Mouse (Mus musculus): ENCODE measurements around the gene Fam170b. TPM values are rescaled to one million over a fixed set of nuclear protein-coding genes. Genes with fewer than 3 reads are reported as not detected.

Gene Fam170b
- total and polyA plus RNA-seq, 3 experiments: 0.07 to 0.17 (median 0.17) TPM

DNA sequence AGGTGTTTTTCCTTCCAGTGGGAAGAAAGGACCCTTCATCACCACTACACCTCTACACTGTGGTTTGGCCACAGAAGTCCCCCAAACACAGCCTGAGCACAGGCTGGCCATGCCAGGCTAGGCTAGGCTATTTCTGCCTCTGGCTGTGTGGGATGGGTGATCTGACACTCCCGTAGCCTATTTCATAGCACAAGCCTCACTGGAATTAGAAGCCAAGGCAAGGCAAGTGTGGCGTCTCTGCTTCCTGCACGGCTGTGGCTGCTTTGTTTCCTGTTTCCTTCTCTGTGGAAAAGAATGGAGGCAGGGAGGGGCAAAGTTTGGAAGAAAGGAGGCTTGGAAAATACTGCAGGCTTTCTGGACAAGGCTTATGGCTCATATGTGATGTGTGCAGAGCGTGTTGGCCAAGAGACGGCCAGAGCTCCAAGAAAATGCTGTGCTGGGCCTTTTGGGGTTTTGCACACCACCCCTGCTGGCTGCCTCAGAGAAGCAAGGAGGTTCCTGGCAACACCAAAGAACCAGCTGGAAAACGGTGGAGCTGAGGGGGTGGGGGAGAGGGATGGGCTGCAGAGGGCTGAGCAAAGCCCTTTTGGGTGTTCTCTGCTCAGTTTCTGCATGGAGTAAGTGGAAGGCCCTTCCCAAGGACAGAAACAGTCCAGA lies 5.6 kb upstream of the Fam170b start:
- no peak for DNase-seq

DNA sequence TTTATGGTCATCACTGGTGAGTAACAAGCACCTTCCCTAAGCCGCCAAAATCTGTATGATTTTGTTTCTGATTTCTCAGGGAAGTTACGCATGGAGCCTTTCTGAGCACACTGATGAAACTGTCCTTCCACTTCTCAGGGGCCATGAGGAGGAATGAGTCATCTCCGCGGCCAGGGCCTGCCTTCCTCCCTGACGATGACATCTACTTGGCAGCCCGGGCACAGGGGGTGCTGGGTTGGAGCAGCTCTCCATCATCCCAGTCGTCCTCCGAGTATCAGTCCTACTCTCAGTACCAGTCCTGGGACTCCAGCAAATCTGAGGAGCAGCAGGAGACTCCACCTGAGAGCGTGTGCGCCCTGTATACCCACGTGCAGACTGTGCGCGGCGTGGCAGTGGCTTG lies 1.4 kb downstream of the Fam170b start:
- DNase-seq: peak; percentile 78

DNA sequence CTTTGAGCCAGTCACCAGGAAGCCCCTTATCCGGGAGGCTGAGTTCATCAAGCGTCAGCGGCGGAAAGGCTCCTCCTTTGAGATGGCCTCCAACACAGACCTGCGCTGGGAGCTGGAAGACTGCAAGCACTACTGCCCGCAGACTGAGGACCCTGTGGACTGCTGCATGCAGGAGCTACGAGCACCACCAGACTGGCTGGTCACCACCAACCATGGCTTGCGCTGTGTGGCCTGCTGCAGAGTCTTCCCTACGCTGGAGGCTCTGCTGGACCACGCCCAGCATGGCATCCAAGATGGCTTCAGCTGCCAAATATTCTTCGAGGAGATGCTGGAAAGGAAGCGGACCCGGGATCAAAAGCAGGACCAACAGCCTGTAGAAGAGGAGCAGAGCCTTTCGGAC lies 1.8 kb downstream of the Fam170b start:
- no peak for DNase-seq

DNA sequence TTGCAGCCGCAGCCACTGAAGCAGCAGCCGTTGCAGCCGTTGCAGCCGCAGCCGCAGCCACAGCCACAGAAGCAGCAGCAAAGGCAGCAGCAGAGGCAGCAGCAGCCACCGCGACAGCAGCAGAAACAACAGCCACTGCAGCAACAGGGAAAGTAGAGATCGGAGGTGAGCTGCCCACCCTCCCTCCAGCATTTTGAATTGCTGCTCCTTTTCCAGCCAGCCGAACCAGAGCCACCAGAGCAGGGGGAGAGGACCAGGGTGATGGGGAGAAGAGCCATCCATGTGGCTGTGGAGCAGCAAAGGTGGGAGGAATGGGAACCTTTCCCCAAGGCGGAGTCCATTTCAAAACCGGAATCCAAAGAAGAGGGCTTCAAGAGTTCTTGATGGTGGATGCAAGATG lies 2.4 kb downstream of the Fam170b start:
- no peak for DNase-seq

DNA sequence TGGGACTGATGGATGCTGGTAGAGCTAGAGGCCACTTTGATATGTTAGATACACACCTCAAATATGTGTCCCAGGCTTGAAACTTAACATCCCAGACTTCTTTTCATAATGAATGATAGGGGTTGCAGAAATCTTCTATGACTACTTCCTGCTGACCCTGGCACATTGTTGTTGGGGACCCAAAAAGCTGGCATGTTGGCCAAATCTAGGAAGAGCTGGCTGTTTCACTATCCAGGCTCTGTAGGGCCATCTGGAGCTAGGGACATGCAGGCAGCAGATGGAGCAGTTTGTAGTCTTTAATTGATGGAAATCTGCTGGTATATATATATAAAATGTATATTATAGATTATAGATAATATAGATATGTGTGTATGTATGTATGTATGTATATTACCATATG lies 8.3 kb downstream of the Fam170b start:
- no peak for DNase-seq

DNA sequence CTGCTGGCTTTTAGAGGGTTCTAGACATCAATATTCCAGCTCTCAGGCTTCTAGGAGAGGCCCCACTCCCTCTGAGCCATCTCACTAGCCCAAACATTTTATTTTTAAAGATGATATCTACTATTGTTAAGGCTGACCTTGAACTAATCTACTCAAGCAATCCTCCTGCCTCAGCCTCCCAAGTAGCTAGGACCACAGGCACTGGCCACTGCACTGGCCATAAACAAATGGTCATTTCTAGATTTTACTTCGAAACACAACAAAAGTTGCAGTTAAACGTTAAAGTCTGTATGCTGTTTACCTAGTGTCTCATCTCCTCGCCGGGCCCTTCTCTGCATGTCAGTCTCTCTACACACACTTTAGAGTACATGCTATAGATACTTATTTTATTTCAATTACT lies 20.3 kb downstream of the Fam170b start:
- DNase-seq: no peak

DNA sequence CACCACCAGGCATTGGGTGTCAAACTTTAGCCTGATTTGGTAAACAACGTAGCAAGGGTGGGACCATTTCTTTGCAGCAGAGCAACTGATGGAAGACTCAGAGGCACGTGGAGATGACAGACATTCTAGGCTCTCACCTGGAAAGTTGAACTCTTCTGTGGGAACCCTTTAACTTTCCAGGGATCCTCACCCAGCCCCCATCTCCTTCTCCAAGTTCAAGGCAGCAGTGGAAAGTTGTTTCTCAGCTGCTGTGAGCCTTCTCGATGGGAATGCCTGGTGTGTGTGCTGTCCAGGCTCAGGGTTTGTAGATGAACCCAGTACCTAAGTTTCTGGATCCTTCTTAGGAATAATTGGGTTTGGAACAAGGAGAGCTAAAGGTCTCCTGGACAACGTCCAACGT lies 22.5 kb downstream of the Fam170b start:
- DNase-seq: no peak

DNA sequence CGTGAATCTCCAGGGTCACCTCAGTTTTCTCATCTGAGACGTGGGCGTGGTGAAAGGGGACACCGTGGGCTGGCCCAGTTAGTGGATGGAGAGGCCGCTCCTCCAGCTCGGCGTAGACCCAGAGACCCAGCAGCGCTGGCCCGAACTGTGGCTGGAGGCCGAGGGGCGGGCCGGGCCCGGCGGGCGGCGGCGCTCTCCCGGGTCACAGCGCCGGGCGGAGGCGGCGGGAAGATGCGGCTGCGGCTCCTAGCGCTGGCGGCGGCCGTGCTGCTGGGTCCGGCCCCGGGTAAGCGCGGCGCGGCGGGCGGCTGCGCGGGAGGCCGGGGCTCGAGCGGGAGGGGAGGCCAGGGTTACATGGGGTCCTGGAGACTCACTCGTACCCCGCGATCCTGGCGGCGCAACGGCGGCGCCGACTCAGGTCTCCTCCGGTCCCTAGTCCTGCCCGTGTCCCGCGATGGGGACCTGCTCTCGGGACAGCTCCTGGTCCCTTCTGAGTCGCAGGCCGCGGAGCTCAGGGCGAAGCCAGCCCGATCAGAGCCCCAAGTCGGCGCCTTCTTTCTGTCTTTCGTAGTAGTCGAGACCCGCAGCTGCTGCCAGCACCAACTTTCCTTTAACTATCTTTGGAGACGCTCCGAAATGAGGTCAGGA lies 23.0 kb downstream of the Fam170b start, which contains the start of gene Vstm4:
TSS of gene Vstm4 (plus strand) at position 76 of the 648 bp plus-strand sequence.
- peak; percentile 85 for DNase-seq

DNA sequence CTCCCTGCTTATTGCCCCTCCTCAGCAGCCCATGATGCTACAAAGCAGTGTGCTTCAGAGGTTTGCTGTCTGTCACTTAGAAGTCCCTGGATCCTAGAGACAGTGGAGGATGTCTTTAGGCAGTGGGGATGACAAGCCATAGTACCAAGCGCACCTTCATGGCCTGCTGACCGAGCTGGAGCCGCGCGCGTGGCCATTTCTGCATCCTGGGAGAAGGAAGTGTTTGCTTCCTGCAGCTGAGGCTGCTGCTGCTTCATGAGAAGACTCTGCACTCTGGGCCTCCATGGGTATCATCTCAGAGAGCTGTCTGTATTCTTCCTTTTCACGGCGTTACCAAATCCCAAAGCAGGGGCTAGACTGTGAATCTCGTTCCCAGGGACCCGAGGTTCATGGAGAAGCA lies 24.6 kb downstream of the Fam170b start:
- DNase-seq: no peak

DNA sequence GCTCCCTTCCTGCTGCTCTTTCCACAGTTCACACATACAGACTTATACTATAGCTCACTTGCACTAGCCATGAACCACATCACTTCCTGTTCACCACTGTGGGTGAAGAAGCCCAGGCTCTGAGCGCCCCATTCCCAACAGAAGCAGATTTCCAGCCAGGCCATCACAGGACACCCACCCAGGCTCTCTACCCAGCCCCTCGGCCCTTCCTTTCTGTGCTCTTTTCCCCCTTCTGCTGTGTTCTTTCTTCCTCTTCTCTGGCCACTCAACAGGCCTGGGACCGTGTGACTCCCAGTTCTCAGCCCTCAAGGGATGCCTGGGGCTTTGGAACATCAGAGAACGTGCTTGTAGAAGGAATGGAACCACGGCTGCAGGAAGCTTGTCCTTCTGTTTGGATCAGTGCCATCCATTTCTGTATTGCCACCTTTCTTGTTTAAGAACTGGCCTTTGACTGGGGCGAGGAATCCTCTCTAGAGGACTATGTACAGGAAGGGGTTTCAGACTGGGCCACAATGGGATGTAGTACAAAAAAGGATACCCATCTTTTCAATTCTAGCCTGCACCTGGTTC lies 25.3 kb downstream of the Fam170b start:
- DNase-seq: no peak

DNA sequence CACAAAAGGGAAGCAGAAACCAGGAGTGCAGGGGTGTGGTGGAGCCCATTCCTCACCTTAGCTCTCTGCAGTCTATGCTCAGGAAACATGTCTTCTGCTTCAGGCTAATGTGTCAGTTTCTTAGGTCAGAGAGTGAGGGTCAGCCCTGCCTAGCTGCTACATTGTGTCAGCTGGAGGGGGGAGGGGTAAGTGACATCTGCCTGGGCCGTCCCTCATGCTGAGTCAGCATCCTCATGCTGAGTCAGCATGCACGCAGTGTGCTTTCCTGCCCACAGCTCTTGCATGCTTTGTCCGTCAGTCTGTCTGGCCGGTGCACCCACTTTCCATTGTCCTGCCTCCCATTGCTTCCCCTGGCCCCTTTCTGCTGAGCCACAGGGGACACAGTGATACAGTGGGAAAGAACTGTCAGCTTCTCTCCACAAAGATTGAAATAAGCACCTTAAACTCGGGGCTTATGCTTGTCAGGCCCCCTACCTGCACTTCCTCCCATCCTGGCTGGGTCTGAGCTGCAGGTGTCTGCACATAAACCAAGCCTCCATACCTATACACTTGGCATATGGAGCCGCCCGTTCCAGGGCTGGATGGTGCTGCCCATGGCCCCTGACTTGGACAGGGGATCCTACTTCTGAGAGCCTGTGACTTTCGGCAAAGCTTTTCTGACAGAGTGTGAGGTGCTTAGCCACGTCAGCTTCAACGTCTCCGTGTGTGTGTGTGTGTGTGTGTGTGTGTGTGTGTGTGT lies 26.2 kb downstream of the Fam170b start:
- DNase-seq: peak; percentile 41

DNA sequence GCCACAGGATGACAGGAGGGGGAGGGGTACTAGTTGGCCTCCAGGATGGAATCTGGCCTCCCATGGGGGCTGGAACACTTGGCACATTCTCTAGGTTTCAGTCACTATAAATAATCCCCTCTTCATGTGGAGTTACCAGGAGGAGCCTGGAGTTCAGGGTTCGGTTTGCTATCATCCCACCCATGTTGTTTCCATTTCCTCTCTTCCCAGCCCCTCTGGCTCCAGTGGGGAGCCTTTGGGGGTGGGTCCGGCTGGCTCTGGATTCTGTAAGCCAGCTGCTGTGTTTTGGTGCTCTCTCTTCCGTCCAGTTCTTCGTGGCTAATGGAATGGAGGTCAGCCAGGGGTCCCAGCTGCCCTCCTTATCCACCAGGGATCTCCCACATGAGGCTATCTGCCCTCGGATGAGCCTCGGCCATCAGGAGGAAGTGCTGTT lies 27.4 kb downstream of the Fam170b start:
- DNase-seq: no peak

DNA sequence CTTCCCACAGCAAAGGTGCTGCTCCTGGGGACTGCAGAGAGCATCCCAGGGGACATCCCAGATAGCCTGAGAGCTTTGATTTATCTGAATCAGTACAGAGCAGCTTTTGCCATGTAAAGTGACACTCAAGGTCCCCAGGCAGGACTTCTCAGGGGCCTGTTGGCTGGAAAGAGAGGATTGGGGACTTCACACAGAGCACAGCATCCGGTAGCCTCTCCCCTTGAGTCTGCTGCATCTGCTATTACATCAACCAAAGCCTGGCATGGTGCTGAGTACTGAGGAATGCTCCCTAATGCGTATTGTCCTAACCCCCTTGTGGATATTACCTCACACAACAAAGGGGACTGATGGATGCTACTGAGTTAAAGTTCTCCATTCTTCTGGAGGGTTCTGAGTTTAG lies 27.9 kb downstream of the Fam170b start:
- no peak for DNase-seq

DNA sequence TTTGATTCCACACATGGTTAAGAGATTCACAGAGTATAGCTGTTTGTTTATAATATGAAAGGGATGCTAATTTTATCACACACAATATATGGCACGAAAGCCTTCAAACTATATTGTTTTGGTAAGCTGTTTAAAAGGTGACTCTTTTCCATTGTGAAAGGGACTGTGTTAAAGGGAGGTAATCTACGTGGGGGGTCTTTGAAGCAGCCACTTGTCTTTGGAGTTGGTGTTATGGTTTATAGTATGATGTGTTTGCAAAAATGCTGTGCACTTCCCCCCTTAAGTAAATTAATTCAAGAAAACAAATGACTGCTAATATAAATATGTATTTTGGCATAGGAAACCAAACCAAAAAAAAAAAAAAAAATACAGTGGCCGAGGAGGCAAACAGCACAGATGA lies 31.6 kb downstream of the Fam170b start:
- DNase-seq: no peak

DNA sequence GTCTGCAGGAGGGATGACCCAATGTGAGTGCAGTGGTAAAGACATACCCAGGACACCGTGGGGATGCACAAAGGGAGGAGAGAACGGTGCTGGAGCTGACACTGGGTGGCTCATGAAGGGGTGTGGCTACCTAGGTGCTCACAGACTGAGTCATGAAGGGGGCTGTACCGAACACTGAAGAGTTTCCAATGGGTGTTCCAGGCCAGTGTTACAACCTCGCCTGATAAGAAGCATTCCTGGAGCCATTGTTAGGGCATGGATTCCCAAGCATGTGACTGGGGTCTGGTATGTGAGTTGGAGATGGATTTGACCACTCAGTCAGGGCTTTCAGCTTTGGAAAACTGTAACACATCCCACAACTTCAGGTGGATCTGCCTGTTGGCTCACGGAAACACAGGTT lies 38.2 kb downstream of the Fam170b start:
- no peak for DNase-seq

DNA sequence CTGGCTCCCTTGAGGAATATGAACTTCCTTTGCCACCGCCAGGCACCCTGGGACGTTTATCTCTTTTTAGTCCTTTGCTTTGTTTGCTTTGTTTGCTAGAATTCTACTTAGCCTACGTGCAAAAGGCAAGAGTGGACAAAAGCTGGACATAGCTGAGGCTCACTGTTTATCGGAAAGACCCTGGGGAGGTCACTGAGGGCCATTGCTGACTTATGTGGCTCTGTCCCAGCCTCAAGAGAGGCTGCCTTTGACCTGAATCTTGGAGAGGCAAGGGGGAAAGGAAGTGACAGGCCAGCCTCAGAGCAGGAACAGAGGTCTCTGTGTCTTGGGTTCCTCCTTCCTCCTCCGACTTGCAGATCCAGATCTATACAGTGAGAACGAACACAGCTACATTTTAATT lies 43.8 kb downstream of the Fam170b start:
- no peak for DNase-seq

DNA sequence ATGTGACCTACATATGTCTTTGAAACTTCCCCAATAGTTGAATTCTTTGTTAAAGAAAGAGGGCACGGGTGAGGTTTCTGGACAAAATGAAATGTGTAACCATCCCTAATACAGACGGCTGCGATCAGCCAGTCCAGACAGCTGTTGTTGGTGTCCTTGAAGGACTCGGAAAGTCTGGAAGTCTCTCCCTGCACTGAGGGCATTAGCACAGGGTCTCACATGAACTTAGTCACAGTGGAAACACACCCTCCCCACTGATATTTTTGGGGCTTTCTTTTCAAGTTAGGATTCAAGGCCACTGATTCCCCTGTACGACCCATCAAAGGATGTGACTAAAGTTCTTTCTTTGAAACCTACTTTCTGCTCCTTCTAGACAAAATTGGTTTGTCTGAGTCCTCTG lies 46.6 kb downstream of the Fam170b start:
- no peak for DNase-seq

DNA sequence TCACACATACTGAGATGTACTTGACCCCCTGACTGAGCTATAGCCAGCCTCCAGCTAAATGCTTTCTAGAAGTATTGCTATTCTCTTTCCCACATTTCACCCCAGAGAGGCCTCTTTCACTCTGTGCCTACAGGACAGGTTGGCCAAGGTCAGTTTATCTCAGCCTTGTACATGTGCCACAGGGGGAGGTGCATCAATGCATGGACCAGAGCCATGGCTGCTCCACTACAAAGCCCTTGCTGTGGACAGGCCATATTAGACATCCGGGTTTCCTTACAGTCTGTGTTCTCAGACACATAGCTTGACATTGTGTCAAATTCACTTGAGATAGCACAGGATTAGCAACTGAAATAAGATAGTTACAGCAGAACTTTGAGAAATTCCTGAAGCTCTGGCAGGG lies 47.9 kb downstream of the Fam170b start:
- peak; percentile 79 for DNase-seq

Other genes with a start within 250 kb of the Fam170b start
- gene Prrxl1, start 234.6 kb upstream of the Fam170b start, total RNA-seq (2021): 1 to 10 TPM in 1 of 2 experiments, under 1 TPM in 1; 0.81 to 3.1 TPM
- gene Prrxl1, start 234.6 kb upstream of the Fam170b start, polyA plus RNA-seq (2012; rRNA removed): 0.46 and 1.6 TPM in 2 replicates
- gene 3425401B19Rik, start 148.7 kb upstream of the Fam170b start, total RNA-seq (2021): not detected
- gene 3425401B19Rik, start 148.7 kb upstream of the Fam170b start, polyA plus RNA-seq (2012; rRNA removed): 0.03 TPM in 1 of 2 replicates, not detected in the other
- 1 to 10 TPM; 4.4 to 4.5 TPM for gene Tmem273, start 48.0 kb upstream of the Fam170b start, total RNA-seq (2021)
- 0.73 and 1.2 TPM in 2 replicates for gene Tmem273, start 48.0 kb upstream of the Fam170b start, polyA plus RNA-seq (2012; rRNA removed)
- gene Vstm4, start 22.8 kb downstream of the Fam170b start, total RNA-seq (2021): 10 to 100 TPM; 14.0 to 17.1 TPM
- gene Vstm4, start 22.8 kb downstream of the Fam170b start, polyA plus RNA-seq (2012; rRNA removed): 7.1 and 7.9 TPM in 2 replicates
- under 1 TPM; 0.20 to 0.73 TPM for gene Lrrc18, start 157.4 kb downstream of the Fam170b start, total RNA-seq (2021)
- gene Lrrc18, start 157.4 kb downstream of the Fam170b start, polyA plus RNA-seq (2012; rRNA removed): 0.26 TPM in 1 of 2 replicates, not detected in the other